Mouse (Mus musculus): ENCODE results near the gene Ccdc6.

DNA sequence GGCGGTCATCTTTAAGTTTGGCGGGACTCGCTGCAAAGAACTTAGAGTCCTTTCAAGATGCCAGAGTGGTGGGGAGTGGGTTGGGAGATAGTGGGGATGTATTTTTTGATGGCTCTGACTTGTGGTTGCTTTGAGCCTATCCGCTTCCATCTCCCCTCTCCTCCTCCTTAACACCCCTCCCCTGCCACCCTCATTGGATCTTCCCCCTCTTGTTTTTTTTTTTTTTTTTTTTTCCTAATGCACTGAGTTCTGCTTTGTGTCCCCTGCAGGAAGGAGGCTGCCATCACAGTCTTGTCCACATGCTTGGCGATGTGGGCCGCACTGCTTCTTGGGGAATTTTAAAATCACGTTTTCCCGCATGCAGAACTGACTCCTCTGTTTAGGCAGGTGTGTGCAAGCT, 31.5 kb downstream of the Ccdc6 start:
- TF ChIP-seq CTCF (IDR thresholded peaks at IDR 0.05; ENCODE audit: low read depth), result no peak
- TF ChIP-seq EP300 (optimal IDR thresholded peaks at IDR 0.05), result no peak

Measured in stomach, postnatal 0 days (tissue).